Mouse (Mus musculus): ENCODE results near the gene Bad.

Gene Bad

DNA sequence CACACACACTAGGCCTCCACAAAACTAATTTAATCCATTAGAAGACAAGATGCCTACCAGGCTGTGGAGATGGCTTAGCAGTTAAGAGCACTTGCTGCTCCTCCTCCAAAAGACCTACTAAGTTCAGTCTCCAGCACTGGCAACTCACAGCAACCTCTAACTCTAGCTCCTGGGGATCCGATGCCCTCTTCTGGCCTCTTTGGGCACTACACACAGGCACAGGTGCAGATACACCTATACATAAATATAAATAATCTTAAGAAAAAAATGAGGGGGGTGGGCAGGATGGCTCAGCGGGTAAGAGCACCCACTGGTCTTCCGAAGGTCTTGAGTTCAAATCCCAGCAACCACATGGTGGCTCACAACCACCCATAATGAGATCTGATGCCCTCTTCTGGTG, 5.4 kb upstream of the Bad start:
- DNase-seq: no peak

GRCm38 (mm10) chr19:6937541-6938465, 3.9 kb upstream of the Bad start:
- no peak for DNase-seq

DNA sequence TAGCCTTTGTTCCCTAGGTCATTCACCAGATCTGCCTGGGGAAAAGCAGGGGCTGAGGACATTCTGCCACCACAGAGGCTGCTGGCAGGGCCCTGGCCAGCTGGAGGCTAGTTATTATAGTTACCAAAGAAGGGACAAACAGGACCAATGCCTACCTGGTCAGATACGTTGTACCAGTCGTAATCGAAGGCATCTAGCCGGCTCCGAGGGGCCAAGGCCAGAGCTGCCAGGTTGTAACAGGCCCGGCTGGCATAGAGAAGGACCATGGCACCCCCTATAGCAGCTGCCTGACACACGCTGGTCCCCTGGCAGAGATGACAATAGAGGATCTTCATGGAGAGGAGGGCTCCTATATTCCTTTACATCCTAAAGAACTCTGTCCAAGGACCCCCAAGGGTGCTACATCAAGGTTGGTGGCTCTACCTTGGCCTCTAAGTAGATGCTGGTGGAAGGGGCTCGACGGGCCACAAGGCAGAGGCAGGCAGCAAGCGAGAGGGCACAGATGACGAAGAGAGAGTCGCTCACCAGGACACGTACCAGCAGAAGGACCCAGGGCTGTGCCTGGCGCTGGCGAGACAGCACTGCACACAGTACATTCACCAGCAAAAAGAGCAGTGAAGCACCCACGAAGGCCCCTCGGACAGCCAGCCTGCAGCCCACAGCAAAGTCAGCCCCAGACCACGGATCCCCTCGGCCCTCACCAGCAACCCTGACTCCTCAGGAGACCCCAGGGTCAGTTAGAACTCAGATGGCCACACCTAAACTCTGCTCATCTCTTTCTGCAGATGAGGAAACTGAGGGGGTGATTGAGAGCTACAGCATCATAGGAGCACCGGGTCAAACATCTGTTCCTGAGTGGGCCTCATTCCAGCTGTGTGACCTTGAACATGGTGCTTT, 2.3 kb upstream of the Bad start:
- no peak for DNase-seq

- DNase-seq: no peak
These were observed 987 bp upstream of the Bad start for GRCm38 (mm10) chr19:6940396-6941351.

- peak; percentile 95 for DNase-seq
These were observed 609 bp downstream of the Bad start, which contains the start of gene Gpr137 for GRCm38 (mm10) chr19:6942249-6942691. Gene Gpr137 (minus strand): TSS chr19:6942480.

DNA sequence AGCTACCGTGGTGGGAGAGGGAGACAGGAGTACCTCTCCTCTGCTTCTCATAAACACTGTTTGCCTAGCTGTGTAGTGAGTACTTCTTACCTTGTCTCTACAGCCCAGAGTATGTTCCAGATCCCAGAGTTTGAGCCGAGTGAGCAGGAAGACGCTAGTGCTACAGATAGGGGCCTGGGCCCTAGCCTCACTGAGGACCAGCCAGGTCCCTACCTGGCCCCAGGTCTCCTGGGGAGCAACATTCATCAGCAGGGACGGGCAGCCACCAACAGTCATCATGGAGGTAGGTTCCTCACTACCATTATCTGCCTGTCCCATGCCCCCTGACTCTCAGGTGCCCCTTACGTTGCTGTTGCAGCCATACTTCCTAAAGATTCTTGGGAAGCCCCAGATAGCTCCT, 1.1 kb downstream of the Bad start:
- DNase-seq: no peak

DNA sequence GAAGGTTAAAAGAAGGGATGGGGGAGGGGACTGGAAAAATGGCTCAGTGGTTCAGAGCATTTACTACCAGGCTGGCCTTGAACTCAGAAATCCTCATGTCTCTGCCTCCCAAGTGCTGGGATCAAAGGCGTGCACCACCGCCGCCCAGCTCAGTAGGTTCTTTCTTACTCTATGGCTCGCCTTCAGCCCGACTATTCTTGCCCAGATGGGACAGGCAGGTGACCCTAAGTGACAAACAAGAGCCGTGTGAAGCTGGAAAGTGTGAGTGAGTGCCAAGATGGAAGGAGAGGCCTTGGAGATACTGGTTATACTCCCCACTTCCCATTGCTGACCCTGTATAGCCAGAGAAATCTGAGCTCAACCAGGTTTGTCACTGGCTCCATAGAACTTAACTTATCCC, 2.0 kb downstream of the Bad start:
- no peak for DNase-seq

DNA sequence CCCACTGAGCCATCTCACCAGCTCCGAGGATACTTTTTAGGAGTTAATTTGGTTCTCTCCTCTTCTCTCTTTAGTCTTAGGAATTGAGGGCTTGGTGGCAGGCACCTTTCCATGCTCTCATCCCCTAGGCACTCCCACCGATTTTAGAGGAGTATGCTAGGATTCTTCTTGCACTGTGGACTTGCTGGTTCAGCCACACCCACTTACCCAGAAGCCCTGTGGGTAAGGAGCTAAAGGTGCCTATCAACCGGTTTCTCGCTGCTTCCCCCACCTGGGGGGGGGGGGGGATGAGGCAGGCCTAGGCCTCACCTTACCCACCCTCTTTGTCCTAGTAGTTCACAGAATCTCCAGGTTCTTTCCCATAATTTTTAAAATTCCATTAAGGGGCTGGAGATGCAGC, 6.1 kb downstream of the Bad start:
- DNase-seq: no peak

- no peak for DNase-seq
These were observed 6.5 kb downstream of the Bad start for GRCm38 (mm10) chr19:6948186-6948585.

- DNase-seq: no peak
These were observed 7.9 kb downstream of the Bad start for GRCm38 (mm10) chr19:6949532-6949931.

GRCm38 (mm10) chr19:6949951-6950350, 8.3 kb downstream of the Bad start:
- DNase-seq: no peak

GRCm38 (mm10) chr19:6950613-6951153, 9.0 kb downstream of the Bad start:
- peak; percentile 56 for DNase-seq

GRCm38 (mm10) chr19:6951381-6951968, 9.8 kb downstream of the Bad start:
- DNase-seq: peak; percentile 97

DNA sequence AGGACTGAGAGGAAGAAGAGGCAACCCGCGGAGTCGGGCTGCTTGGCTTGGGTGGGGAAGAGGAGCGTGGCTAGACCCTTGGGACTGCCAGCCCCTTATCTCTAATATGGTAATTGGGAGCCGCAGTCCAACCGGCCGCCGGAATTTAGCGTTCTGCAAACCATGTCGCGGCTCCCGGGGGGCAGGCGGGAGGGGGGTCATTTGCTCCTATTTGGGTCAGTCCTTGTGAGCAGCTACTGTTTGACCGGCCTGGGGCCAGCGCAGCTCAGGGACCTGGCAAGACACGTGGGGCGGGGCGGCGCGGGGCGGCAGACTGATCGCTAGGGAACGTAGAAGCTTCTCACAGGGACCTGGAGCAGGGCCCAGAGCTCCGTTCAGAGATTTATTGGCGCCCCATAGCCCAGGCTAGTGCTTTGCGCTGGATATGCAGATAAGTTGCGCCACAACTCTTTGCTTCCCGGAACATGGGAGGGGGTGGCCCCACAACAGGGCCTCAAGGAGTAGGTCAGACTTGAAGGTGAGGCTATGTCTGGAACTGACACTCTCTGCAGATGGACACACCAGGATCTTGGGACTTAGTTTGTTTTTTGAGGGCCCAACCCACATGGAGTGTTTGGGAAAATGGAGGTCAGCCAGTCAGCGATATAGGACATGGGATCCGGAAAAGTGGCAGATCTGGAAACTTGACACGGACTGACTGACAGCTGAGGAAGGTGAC, 10.5 kb downstream of the Bad start:
- DNase-seq: peak; percentile 69

- no peak for DNase-seq
These were observed 11.0 kb downstream of the Bad start for GRCm38 (mm10) chr19:6952712-6953037.

DNA sequence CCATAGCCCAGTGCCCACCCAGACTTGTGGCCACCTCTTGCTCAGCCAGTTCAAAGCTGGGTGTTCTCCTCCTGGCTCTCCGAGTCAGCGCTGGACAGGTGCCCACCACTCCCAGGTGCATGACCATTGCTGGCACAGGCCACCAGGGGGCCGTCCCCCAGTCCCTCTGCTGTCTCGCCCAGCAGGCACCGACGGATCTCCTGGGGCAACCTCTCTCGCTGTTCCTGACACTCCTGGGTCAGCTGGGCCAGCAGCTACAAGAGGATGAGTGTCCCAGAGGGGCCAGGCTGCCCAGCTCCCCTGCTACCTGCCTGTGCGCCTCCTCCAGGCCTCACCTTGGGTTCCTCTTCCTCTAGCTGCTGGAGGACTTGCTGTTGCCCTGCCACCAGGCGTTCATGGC, 12.4 kb downstream of the Bad start:
- DNase-seq: no peak

- DNase-seq: no peak
These were observed 13.8 kb downstream of the Bad start for GRCm38 (mm10) chr19:6955424-6955823.

DNA sequence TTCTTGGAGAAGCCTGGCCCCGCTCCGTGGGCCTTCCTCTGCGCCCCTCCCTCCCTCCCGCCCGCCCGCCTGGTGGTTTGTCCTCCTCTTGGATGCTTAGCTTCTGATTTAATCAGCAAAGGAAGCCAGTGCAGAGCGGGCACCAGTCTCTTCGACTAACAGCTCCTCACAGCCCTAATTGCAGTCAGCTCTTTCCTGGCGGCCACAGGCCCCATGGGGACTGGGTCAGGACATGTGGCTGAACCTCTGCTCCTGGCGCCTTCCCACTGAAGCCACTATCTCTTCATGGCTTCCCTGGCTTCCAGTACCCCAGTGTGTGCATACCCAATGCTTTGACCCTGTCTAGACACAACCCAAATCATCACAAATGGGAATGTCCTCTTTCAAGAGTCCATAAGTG, 14.8 kb downstream of the Bad start:
- no peak for DNase-seq

DNA sequence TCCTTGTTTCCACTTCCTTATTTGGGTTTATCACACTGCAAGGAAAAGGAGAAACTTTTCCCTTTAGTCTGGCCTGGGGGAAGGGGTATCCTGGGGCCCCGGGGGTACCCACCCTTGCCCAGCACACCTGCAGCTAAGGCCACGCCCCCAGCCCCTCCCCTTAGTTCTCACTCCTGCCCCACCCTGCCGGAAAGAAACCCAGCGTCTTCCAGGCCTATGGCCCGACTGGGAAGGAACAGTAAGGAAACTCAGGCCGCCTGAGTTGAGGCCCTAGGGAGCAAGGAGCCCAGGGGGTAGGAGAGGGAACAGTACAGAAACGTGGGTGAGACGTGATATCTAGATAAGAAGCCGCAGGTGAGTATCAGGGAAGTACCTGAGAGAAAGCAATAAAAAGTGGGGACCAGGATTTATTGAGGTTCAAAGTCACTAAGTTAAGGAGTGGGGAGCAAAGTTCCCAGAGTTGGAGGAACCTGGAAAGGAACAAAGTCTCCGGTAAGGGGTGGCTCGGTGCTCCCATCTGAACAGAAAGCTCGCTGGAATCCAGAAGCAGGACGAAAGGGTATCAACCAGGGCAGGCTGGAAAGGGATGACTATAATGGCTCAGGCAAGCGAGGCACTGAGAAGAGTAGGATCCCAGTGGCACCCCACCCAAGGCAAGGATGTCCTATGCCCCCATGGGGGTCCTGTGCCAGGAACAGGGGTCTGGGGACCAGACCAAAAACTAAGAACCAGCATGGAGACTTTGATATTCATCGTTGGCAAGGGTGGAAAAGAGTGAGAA, 27.0 kb downstream of the Bad start:
- DNase-seq: no peak

DNA sequence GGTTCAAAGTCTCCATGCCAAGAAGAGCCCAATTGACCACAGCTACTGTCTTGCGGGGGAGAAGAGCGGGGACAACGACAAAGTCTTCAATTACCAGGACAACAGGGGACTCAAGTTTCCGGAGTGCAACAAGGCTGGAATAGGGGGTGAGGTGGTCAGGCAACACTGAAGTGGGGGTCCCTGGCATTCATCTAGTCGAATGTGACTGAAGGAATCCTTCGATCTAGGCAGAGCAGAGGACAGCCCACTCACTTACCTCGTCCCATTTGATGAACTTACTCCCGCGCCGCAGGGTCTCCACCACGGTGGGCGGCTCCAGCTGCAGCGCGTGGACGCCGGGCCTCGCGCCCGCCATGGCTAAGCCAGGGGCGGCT, 27.6 kb downstream of the Bad start:
- no peak for DNase-seq

Data from right cerebral cortex, adult 18-20 months (tissue).